Mouse (Mus musculus) embryo, embryonic 10.5 days (tissue): Measurements from ENCODE around the gene Midn.
A peak's percentile ranks its signal among the peaks of the same experiment; 100 is the strongest.
"Not testable (repeated sequence)": the region's sequence is repeated elsewhere in the genome, so short reads cannot be mapped to it uniquely, and the experiment has no call there.

Source experiments
- DNase-seq: peaks from one replicate; pipeline ENCODE4 v3.0.0-alpha.2; 2015; ENCODE audit warnings: low spot score

Midn gene

DNA sequence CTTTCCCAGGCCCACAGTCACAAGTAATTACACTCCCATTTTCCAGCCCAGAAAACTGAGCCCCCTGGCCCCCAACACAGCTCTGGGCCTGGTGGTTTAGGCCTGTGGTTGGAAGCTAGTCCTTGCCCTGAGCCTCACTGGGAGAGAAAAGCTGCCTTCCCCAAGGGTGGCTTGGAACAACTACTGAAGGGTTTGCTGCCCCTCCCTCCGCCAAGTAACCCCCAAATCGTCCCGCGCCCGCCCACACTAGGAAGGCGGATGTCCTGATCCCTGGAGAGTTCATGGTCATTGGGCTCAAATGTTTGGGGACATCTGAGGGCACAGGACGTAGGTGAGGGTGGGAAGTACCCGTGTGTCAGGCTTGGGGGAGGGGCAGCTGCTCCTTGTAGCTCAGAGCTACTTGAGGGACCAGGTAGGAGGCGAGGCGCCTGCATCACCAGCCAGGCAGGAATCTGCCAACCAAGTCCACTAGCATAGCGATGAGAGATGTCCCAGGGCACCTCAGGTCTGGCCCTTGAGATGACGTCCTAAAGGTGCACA is 11.0 kb downstream of the Midn start:
- no peak for DNase-seq

DNA sequence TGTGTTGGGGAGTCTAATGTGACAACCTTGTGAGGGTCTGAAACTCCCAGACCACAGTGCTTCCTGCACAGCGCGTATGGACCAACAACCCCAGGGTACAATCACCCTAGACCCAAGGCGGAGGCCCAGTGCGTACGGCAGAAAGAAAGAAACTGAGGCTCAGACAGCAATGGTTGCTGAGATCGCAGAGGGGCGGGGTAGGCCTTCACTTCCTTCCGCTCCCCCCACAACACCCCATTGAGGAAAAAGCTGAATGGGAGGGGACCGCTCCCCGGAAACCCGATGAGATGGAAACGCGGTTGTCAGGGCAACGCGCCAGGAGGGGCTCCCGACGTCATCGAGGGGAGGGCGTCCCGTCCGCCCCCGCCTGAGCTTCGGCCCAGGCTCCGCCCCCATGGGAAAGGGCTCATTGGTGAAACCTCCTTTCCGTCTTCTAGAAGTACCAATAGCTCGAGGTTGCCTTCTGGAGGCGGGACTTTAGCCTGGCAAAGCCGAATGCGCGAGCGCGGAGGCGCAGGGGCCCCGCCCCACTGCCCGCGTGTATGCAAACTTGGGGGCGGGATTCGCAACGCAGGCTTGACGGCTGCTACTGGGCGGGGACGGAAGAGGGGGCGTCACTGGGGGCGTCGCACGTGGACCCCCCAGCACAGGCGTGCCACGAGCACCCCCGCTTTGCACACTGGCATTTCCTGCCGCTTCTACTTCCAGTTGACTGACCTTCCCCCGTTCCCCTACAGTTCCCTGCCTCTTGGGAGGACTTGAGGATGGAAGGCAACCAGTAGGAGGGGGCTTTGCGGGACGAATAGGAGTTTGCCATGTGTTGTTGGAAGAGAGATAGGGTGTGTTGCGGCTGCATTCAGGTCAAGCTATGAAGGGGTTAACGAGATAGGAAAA is 11.7 kb downstream of the Midn start:
- DNase-seq = peak; percentile 99

DNA sequence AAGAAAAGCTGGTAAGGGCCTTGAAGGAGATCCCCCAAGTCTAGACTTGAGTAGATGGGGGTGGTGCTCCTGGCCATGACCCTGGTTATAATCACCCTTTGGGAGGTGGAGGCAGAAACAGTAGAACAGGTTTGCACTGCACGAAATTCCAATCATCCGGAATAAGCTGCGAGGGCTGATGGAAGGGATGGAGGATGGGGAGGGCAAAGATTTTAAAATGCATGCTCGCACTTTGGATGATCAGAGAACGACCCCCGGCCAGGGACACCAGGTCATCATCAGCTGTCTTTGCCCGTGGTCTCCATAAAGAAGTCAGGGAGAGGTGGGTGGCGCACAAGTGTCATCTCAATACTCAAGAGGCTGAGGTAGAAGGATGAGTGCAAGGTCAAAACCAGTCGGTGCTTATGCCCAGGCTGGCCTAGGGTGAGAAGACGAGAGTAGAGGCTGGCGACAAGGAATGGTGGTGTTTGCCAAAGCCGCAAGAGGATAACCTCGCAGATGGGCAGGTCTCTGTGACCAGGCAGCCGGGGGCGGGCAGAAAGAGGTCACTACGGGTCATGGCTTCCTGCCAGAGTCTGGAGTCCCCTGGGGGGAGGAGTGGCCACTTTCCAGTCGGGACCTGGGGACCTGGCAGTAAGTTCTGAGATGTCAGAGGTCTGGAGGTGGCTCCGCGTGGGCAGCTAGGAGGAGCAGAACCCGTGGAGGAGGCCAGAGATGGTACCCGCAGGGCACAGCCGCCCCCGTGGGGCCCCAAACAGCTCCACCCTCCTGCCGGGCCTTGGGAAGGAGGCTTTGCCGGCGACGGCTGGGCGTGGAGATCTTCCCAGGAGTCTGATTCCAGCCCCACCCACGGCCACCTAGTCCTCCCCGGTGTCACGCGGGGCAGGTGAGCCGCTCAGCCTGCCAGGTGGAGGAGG is 12.6 kb downstream of the Midn start:
- DNase-seq = peak; percentile 88

DNA sequence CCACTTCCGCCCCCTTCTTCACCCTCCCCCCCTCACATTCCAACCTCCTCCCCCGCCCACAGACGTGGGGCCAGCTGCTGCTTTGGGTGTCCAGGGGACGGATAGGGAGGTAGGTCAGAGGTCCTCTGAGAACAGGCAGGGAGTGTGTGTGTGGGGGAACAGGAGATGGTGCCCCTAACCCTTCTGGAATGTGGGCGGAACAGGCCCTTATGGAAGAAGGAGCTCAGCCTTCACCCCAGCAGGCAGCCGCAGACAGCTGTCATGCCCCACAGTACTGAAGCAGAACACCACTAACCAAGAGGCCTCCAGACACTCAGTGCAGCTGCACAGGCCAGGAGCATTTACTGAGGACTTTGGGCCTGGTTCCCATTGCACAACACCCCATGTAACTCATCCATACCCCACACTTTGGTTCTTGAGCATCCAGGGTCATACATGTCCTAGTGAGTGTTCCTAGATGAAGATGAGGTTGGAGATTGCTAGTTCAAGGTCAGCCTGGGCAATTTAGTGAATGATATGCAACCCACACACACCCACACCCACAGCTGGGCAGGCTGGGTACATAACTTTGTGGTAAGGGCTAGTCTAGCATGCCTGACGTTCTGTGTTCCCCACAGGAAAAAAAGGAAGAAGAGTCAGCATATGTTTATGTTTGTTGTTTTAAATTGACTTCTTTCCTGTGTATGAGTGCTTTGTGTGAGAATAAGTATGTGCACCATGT is 13.6 kb downstream of the Midn start:
- DNase-seq = peak; percentile 81

DNA sequence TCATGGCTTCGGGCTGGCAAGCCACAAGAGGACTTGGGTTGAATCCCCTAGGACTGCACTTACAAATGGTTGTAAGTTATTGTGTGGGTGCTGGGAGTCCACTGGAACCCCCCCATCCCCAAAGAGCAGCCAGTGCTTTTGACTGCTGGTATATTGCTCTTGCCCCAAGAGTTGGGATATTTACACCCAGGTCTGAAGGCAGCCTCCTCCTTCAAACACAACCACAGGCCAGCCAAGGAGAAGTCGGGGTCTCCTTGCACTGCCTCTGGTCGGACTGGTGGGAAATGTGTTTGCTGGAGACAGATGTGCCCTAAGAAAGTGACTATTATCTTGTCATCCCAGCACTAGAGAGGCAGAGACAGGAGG is 14.2 kb downstream of the Midn start:
- no peak for DNase-seq

DNA sequence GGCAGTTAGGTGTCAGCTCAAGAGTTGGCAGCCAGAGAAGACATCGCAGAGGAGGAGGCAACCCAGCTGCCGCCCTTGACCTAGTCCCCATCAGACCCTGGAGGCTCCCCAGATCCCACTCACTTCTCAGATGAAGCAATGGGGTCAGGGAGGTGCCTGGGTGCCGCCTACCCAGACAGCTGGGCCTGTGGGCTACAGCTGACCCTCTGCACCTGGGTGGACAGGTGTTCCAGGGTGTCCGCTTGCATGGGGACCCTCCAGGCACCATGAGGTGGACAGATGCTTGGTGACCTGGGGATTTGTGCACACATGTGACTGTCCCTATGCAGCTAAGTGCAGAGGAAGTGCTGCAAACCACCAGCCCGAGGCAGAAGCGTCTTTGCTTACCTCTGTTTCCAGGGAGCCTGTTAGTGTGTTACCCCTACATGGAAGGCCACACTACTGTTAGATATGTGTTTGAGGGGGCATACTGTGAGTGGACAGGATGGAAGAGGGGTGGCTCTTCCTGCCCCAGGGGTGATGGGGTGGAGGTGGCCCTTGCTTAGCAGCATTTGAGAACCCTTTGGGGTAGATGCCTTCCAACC is 14.7 kb downstream of the Midn start:
- no peak for DNase-seq

DNA sequence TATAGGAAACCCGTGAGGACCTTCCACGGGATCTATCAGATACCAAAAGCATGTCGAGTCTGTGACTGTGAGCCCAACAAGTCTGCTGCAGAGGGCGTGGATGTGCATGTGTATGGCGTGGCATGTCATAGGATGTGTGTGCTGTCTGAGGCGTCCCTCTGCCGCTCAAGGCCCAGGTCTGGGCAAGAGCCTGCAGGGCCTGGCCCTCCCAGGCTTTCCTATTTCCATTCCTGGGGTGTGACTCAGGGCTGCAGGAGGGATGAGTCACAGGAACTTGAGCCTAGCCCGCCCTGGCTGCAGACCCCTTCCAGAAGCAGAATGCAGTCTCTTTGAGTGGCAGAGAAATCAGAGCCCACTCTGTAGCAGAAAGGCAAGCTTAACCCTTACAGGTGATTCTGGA is 15.6 kb downstream of the Midn start:
- DNase-seq = no peak

DNA sequence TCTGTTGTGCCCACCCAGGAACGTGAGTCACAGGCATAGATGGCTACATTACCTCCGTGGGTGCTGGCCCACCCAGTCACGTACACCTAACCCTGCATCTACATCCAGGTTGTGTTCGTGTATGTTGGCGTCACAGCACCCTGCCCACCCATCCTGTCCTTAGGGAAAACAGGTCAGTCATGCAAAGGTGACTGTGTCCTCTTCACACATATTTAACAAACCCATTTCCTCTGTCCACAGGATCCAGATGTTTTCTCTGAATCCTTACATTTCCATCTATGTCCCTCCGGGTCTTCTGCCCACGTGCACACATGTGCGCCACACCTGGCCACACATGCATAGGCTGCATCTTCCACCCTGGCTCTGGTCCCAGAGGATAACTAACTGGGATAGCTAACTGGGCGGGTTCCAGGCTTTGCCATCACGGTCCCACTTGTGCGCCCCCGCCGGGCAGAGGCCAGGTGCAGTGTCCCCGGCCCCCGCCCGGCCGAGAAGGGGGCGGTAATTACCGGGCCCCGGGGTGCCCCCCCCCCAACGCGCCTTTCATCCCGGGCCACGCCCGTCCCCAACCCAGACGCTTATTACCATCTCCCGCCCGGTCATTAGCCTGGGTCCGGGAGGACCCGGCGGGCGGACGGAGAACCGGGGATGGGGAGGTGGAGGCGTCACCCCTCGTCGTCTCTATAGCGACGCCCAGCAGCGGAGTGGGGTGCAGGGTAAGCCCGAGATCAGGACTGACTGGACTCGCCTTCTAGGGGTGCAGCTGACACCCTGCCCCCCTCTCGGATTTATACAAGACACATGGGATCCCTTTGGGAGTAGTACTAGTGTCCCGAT is 16.3 kb downstream of the Midn start:
- no peak for DNase-seq

DNA sequence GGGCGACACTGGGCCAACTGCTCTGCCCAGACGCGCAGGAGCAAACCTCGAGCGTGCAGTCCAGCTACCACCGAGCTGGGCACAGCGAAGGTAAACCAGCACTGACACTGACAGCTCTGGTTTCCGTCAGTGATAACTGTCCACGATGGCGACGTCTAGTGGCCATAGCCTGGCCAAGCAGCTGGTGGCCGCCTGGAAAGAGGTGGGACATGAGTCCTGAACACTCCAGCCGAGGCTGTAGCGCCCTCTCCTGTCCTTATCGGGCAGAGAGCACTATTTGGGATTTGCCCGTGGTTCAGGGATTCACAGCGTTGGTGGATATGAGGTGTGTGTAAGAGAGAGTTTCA is 16.9 kb downstream of the Midn start:
- peak; percentile 99 for DNase-seq

DNA sequence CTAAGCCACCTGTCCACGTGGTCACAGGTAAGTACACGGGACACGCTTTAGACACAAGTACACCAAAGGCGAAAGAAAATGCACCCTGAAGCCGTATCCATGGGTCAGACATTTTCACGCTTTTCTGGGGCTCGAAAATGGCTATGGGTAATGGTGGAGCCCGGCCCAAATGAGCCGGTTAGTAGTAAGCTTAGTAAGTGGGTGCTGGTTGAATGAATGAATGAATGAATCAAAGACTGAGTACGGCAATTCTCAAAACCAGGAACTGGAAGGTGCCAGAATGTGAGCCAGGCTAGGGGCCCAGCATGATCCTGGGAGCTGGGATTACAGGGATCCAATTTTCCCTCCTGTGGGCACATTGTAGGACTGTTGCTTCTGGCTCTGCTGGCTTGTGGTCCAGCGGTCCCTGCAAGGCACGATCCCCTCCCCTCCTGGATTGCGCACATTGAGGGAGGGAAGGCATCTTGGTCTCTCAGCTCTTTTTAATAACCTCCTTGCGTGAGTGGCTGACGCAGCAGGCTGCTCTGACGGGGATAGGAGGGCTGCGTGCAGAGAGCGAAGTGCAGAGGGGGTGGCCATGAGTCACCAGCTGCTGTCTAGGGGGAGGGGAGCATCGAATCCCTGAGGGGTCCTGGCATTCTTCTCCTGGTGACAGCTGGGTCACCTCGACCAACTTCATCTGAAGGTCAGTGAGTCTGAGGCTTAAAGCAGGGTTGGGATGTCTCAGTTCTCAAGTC is 17.5 kb downstream of the Midn start, which contains the start of gene Cirbp:
Gene Cirbp (plus strand): TSS at position 594 of the 737 bp plus-strand sequence.
- DNase-seq = peak; percentile 61

DNA sequence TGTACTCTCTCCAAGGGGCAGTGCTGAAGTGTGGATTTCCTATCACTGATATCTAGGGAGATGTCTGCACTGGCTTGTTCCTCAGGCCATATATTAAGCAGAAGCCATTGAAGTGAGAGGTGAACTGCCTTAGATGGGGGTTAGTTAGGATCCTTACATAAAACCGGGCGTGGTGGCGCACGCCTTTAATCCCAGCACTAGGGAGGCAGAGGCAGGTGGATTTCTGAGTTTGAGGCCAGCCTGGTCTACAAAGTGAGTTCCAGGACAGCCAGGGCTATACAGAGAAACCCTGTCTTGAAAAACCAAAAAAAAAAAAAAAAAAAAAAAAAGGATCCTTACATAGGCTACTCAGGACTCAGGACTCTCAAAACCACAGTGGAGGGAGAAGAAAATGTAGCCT is 18.1 kb downstream of the Midn start:
- not testable (repeated sequence) for DNase-seq

DNA sequence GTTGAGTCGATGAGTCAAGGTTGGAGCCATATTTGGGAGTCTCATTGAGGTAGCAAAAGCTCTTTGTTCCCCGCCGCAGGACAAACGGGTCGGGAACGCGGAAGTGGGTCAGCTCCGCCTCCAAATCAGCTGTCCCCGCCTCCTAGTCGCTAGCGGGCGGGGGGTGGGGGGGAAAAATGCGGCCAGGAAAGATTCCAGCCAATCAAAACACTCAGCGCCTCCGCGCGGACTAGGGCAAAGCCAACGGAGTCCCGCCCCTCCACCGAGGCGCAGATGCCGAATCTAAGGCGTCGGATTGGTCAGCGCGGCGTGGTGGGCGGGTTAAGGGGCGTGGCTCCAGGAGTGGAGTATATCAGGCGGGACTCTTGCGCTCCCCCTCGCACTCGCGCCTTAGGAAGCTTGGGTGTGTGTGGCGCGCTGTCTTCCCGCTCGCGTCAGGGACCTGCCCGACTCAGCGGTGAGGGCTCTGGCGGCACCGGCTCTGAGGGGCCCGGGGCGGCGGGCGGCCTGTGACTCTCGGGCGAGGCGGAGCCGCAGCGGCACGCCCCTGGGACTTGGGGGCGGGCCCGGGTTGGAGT is 19.5 kb downstream of the Midn start:
- peak; percentile 100 for DNase-seq

DNA sequence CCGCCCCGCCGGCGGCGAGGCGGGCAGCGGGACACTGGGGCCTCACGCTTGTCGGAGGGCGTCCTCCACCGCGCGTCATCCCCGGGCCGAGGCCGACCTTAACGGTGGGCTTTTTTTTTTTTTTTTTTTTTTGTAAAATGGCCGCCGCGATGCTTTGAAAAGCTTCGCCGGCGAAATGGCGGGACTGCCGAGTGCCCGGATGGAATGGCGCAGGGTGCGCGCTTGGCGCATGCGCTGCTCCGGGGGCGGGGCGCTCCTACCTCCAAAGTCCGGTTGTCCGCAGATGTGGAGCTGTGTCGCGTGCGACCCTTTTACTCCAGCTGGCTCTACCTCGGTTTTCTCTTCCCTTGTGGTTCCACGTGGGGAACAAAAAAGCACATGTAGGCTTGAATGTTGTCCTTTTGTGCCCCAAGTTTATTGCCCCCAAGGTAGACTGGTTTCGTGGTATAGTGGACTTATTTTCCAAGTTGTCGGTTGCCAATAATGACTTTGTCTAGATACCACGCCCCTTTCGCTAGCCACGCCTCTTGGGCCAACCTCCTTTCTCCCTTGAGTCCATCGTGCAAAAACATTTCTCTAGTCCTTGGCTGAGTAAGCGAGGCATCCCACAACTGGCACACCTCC is 20.1 kb downstream of the Midn start:
- DNase-seq = peak; percentile 95

DNA sequence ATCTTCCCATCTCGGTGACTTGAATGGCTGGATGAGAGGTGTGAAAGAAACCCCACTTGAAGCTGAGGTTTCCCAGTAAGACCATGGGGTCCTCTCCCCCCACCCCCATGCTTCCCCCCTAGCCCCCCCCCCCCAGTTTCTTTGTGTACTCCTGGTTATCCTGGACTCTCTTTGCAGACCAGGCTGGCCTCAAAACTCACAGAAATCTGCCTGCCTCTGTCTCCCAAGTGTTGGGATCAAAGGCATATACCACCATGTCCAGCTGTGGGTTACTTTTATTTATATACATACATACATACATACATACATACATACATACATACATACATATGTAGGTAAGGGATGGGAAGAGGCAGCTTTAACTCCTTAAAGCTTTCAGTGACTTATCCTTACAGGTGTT is 21.0 kb downstream of the Midn start:
- no peak for DNase-seq

DNA sequence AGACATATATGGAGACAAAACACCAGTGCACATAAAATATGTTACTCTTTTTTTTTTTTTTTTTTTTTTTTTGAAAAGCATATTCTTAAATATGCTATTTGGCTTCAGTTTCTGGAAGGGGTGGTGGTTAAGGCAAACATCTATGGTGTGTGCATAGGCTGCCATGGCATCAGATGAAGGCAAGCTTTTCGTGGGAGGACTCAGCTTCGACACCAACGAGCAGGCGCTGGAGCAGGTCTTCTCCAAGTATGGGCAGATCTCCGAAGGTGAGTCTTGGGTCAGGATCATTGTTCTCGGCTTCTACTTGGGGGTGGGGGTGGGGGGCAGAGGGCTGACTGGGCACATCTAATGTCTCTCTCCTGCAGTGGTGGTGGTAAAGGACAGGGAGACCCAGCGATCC is 21.6 kb downstream of the Midn start:
- DNase-seq = no peak

DNA sequence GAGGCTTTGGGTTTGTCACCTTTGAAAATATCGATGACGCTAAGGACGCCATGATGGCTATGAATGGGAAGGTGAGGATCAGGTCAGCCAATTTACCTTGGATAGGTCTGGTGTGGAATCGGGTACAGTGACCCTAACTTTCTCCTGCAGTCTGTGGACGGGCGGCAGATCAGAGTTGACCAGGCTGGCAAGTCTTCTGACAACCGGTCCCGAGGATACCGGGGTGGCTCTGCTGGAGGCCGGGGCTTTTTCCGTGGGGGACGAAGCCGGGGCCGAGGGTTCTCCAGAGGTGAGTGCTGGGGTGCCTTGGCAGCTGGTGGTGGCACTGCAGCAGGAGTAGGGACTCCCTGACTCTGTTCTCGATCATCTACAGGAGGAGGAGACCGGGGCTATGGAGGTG is 22.0 kb downstream of the Midn start:
- no peak for DNase-seq

DNA sequence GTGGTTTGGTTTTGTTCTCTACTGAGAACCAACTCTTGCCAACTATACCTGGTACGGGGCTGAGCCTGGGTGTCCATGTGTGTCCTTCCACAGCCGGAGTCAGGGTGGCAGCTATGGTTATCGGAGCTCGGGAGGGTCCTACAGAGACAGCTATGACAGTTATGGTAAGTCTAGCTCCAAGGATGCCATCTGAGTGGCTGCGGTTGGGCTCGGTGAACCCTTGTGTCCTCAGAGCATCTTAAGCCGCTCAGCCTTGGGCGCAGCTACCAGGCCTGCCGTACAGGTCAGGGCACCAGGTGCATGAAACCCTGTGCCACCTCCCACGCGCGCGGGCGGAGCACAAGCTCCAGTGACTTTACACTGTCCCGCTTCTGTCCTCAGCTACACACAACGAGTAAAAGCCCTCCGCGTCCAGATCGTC is 22.5 kb downstream of the Midn start:
- DNase-seq = no peak

DNA sequence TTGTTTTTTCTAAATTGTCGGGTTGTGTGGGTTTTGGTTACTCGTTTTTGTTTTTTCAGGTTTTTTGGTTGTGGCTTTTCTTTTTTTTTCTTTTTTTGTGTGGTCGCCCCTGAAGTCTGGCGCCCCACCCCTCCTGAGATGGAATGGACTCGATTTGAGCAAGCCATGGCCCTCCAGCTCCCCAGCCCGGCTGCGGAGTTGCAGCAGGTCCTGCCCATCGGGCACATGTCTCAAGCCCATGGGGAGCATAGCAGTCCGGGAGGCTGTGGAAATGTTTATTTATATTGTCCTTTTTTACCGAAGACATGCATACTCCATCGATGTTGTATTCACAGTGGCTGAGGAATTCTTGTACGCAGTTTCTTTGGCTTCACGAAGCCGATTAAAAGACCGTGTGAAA is 23.2 kb downstream of the Midn start:
- DNase-seq = no peak
